Mouse (Mus musculus): ENCODE measurements around the gene 1700129C05Rik. TPM values are rescaled to one million over a fixed set of nuclear protein-coding genes. Genes with fewer than 3 reads are reported as not detected.

Gene 1700129C05Rik
- polyA plus RNA-seq (2016; fragmentation: Nextera tagmentation; extraction: Ambion mirVana), result not detected in 2 replicates

GRCm38 (mm10) chr14:59142793-59143192 is at the start of gene 1700129C05Rik:
1700129C05Rik (minus strand) TSS chr14:59142893.
- WGBS, result 89% methylated on average over 4 of the region's 4 CpGs
- ATAC-seq (ENCODE audit: insufficient number of reproducible peaks, low FRiP score), result no peak
- no peaks in the 10 kb centered on the region for H3K4me1 ChIP-seq (replicated peaks)
- H3K4me3 ChIP-seq, result no peak within 1 kb of the TSS
- no peaks in the 10 kb centered on the region for H3K9me3 ChIP-seq (replicated peaks)
- no peak within 1 kb of the TSS for H3K9ac ChIP-seq
- H3K27me3 ChIP-seq (replicated peaks), result no peaks in the 10 kb centered on the region
- no peak within 1 kb of the TSS for H3K27ac ChIP-seq (ENCODE audit: poor library complexity, severe bottlenecking)
- no peaks in the 10 kb centered on the region for H3K36me3 ChIP-seq
- H3K4me2 ChIP-seq, result no peak within 1 kb of the TSS

- no peaks in the 10 kb centered on the region for H3K27me3 ChIP-seq (replicated peaks)
- WGBS, result 85% methylated on average over 2 of the region's 2 CpGs
- no peak overlapping the region for H3K4me2 ChIP-seq
- H3K4me3 ChIP-seq, result no peak overlapping the region
- no peaks in the 10 kb centered on the region for H3K36me3 ChIP-seq
- ATAC-seq (ENCODE audit: insufficient number of reproducible peaks, low FRiP score), result no peak
- no peaks in the 10 kb centered on the region for H3K9me3 ChIP-seq (replicated peaks)
- H3K4me1 ChIP-seq (replicated peaks), result no peaks in the 10 kb centered on the region
- H3K9ac ChIP-seq, result no peak overlapping the region
- H3K27ac ChIP-seq (ENCODE audit: poor library complexity, severe bottlenecking), result no peak overlapping the region
Observed at GRCm38 (mm10) chr14:59186121-59186520, 43.4 kb upstream of the 1700129C05Rik start.

GRCm38 (mm10) chr14:59185514-59185913 is 42.8 kb upstream of the 1700129C05Rik start:
- Histone ChIP-seq H3K9ac (no peak overlapping the region), H3K9me3 (replicated peaks) (no peaks in the 10 kb centered on the region), H3K4me2 (no peak overlapping the region), H3K4me3 (no peak overlapping the region), H3K36me3 (no peaks in the 10 kb centered on the region), H3K4me1 (replicated peaks) (no peaks in the 10 kb centered on the region), H3K27me3 (replicated peaks) (no peaks in the 10 kb centered on the region), H3K27ac (ENCODE audit: poor library complexity, severe bottlenecking) (no peak overlapping the region)
- no peak for ATAC-seq (ENCODE audit: insufficient number of reproducible peaks, low FRiP score)

GRCm38 (mm10) chr14:59182732-59183131 is 40.0 kb upstream of the 1700129C05Rik start:
- no peak overlapping the region for H3K27ac ChIP-seq (ENCODE audit: poor library complexity, severe bottlenecking)
- 71% methylated on average over 2 of the region's 2 CpGs for WGBS
- no peaks in the 10 kb centered on the region for H3K4me1 ChIP-seq (replicated peaks)
- no peak overlapping the region for H3K4me3 ChIP-seq
- H3K9me3 ChIP-seq (replicated peaks), result no peaks in the 10 kb centered on the region
- H3K36me3 ChIP-seq, result no peaks in the 10 kb centered on the region
- ATAC-seq (ENCODE audit: insufficient number of reproducible peaks, low FRiP score), result no peak
- H3K27me3 ChIP-seq (replicated peaks), result 0 out of 2 replicates have a peak, but pooled peaks cover 3% of the 10 kb centered on the region
- H3K9ac ChIP-seq, result no peak overlapping the region
- H3K4me2 ChIP-seq, result no peak overlapping the region

- no peak within 1 kb of the TSS for H3K4me2 ChIP-seq
- WGBS, result 69% methylated on average over 3 of the region's 3 CpGs
- ATAC-seq (ENCODE audit: insufficient number of reproducible peaks, low FRiP score), result no peak
- 0 out of 2 replicates have a peak, but pooled peaks cover 3% of the 10 kb centered on the region for H3K27me3 ChIP-seq (replicated peaks)
- no peak within 1 kb of the TSS for H3K27ac ChIP-seq (ENCODE audit: poor library complexity, severe bottlenecking)
- H3K4me3 ChIP-seq, result no peak within 1 kb of the TSS
- H3K4me1 ChIP-seq (replicated peaks), result no peaks in the 10 kb centered on the region
- H3K9me3 ChIP-seq (replicated peaks), result no peaks in the 10 kb centered on the region
- H3K36me3 ChIP-seq, result no peaks in the 10 kb centered on the region
- no peak within 1 kb of the TSS for H3K9ac ChIP-seq
Observed at GRCm38 (mm10) chr14:59178649-59179048, 36.0 kb upstream of the 1700129C05Rik start, which contains the start of gene Gm5142. Gm5142 (minus strand) TSS chr14:59178749.

- Histone ChIP-seq H3K36me3 (no peaks in the 10 kb centered on the region), H3K27me3 (replicated peaks) (no peaks in the 10 kb centered on the region), H3K27ac (ENCODE audit: poor library complexity, severe bottlenecking) (no peak overlapping the region), H3K9ac (no peak overlapping the region), H3K4me2 (no peak overlapping the region), H3K9me3 (replicated peaks) (no peaks in the 10 kb centered on the region), H3K4me1 (replicated peaks) (no peaks in the 10 kb centered on the region), H3K4me3 (no peak overlapping the region)
- no peak for ATAC-seq (ENCODE audit: insufficient number of reproducible peaks, low FRiP score)
- 61% methylated on average over 3 of the region's 3 CpGs for WGBS
Observed at GRCm38 (mm10) chr14:59157016-59157698, 14.5 kb upstream of the 1700129C05Rik start.

GRCm38 (mm10) chr14:59155589-59155988 is 12.9 kb upstream of the 1700129C05Rik start:
- H3K27ac ChIP-seq (ENCODE audit: poor library complexity, severe bottlenecking), result no peak overlapping the region
- no peaks in the 10 kb centered on the region for H3K27me3 ChIP-seq (replicated peaks)
- no peak overlapping the region for H3K4me2 ChIP-seq
- H3K36me3 ChIP-seq, result no peaks in the 10 kb centered on the region
- no peak overlapping the region for H3K4me3 ChIP-seq
- 68% methylated on average over 2 of the region's 2 CpGs for WGBS
- no peak overlapping the region for H3K9ac ChIP-seq
- H3K4me1 ChIP-seq (replicated peaks), result no peaks in the 10 kb centered on the region
- no peak for ATAC-seq (ENCODE audit: insufficient number of reproducible peaks, low FRiP score)
- H3K9me3 ChIP-seq (replicated peaks), result no peaks in the 10 kb centered on the region

- Histone ChIP-seq H3K9me3 (replicated peaks) (no peaks in the 10 kb centered on the region), H3K4me2 (no peak overlapping the region), H3K27me3 (replicated peaks) (no peaks in the 10 kb centered on the region), H3K36me3 (no peaks in the 10 kb centered on the region), H3K9ac (no peak overlapping the region), H3K4me3 (no peak overlapping the region), H3K27ac (ENCODE audit: poor library complexity, severe bottlenecking) (no peak overlapping the region), H3K4me1 (replicated peaks) (no peaks in the 10 kb centered on the region)
- no peak for ATAC-seq (ENCODE audit: insufficient number of reproducible peaks, low FRiP score)
- 4% methylated on average over 2 of the region's 2 CpGs for WGBS
Observed at GRCm38 (mm10) chr14:59114281-59114680, 28.4 kb downstream of the 1700129C05Rik start.

GRCm38 (mm10) chr14:59104006-59104605 is 38.6 kb downstream of the 1700129C05Rik start:
- Histone ChIP-seq H3K9ac (no peak overlapping the region), H3K4me2 (no peak overlapping the region), H3K36me3 (no peaks in the 10 kb centered on the region), H3K27me3 (replicated peaks) (no peaks in the 10 kb centered on the region), H3K9me3 (replicated peaks) (no peaks in the 10 kb centered on the region), H3K4me1 (replicated peaks) (peaks cover 13% of the 10 kb centered on the region), H3K27ac (ENCODE audit: poor library complexity, severe bottlenecking) (no peak overlapping the region), H3K4me3 (no peak overlapping the region)
- WGBS, result 16% methylated on average over 10 of the region's 10 CpGs
- no peak for ATAC-seq (ENCODE audit: insufficient number of reproducible peaks, low FRiP score)

- Histone ChIP-seq H3K27ac (ENCODE audit: poor library complexity, severe bottlenecking) (no peak overlapping the region), H3K4me3 (no peak overlapping the region), H3K36me3 (no peaks in the 10 kb centered on the region), H3K4me1 (replicated peaks) (no peaks in the 10 kb centered on the region), H3K4me2 (no peak overlapping the region), H3K9ac (no peak overlapping the region), H3K9me3 (replicated peaks) (no peaks in the 10 kb centered on the region), H3K27me3 (replicated peaks) (no peaks in the 10 kb centered on the region)
- no peak for ATAC-seq (ENCODE audit: insufficient number of reproducible peaks, low FRiP score)
Observed at GRCm38 (mm10) chr14:59093601-59094000, 49.1 kb downstream of the 1700129C05Rik start.

- no peak for ATAC-seq (ENCODE audit: insufficient number of reproducible peaks, low FRiP score)
Observed at GRCm38 (mm10) chr14:59084396-59084795, 58.3 kb downstream of the 1700129C05Rik start.

More at GRCm38 (mm10) chr14:59084396-59084795, 58.3 kb downstream of the 1700129C05Rik start:
- WGBS, result 33% methylated on average over 6 of the region's 6 CpGs
- Histone ChIP-seq H3K4me3 (no peak overlapping the region), H3K9ac (no peak overlapping the region), H3K27ac (ENCODE audit: poor library complexity, severe bottlenecking) (no peak overlapping the region), H3K4me1 (replicated peaks) (no peaks in the 10 kb centered on the region), H3K4me2 (no peak overlapping the region), H3K36me3 (no peaks in the 10 kb centered on the region), H3K9me3 (replicated peaks) (no peaks in the 10 kb centered on the region), H3K27me3 (replicated peaks) (no peaks in the 10 kb centered on the region)

Data from heart, embryonic 12.5 days (tissue).